Mouse (Mus musculus): ENCODE results near the gene Notch1. TPM values are rescaled to one million over a fixed set of nuclear protein-coding genes. Genes with fewer than 3 reads are reported as not detected.

Notch1 gene
- 10 to 100 TPM; 43.9 to 46.7 TPM for total RNA-seq (2021)
- long read RNA-seq, partial matches to known transcripts, result 1 of 6 reads
- long read RNA-seq, other reads (novel, unspliced or antisense), result 5 of 6 reads

GRCm38 (mm10) chr2:26516275-26516674 lies at the start of gene Notch1:
TSS of gene Notch1 (minus strand) at chr2:26516663.
- no peak for DNase-seq (ENCODE audit: low spot score in 2 of 2)

- peak; percentile 51 to 64 for DNase-seq (ENCODE audit: low spot score in 2 of 2)
Measured at GRCm38 (mm10) chr2:26566221-26566620, 49.8 kb upstream of the Notch1 start.

- DNase-seq (ENCODE audit: low spot score in 2 of 2), result peak; percentile 41 to 56
Measured at GRCm38 (mm10) chr2:26561351-26562016, 45.0 kb upstream of the Notch1 start.

- DNase-seq (ENCODE audit: low spot score in 2 of 2), result no peak
Measured at GRCm38 (mm10) chr2:26560506-26560905, 44.0 kb upstream of the Notch1 start.

- no peak for DNase-seq (ENCODE audit: low spot score in 2 of 2)
Measured at GRCm38 (mm10) chr2:26556535-26556993, 40.1 kb upstream of the Notch1 start.

- DNase-seq (ENCODE audit: low spot score in 2 of 2), result peak; percentile 60
Measured at GRCm38 (mm10) chr2:26555076-26555475, 38.6 kb upstream of the Notch1 start.

- DNase-seq (ENCODE audit: low spot score in 2 of 2), result no peak
Measured at GRCm38 (mm10) chr2:26553904-26554303, 37.4 kb upstream of the Notch1 start.

- DNase-seq (ENCODE audit: low spot score in 2 of 2), result no peak
Measured at GRCm38 (mm10) chr2:26552066-26552465, 35.6 kb upstream of the Notch1 start.

- no peak for DNase-seq (ENCODE audit: low spot score in 2 of 2)
Measured at GRCm38 (mm10) chr2:26551446-26551845, 35.0 kb upstream of the Notch1 start.

- no peak for DNase-seq (ENCODE audit: low spot score in 2 of 2)
Measured at GRCm38 (mm10) chr2:26550777-26551176, 34.3 kb upstream of the Notch1 start.

- no peak for DNase-seq (ENCODE audit: low spot score in 2 of 2)
Measured at GRCm38 (mm10) chr2:26550205-26550604, 33.7 kb upstream of the Notch1 start.

- DNase-seq (ENCODE audit: low spot score in 2 of 2), result no peak
Measured at GRCm38 (mm10) chr2:26549801-26550200, 33.3 kb upstream of the Notch1 start.

- no peak for DNase-seq (ENCODE audit: low spot score in 2 of 2)
Measured at GRCm38 (mm10) chr2:26547481-26547880, 31.0 kb upstream of the Notch1 start.

GRCm38 (mm10) chr2:26544265-26544664 lies 27.8 kb upstream of the Notch1 start:
- DNase-seq (ENCODE audit: low spot score in 2 of 2), result no peak

- DNase-seq (ENCODE audit: low spot score in 2 of 2), result no peak
Measured at GRCm38 (mm10) chr2:26543768-26544167, 27.3 kb upstream of the Notch1 start.

GRCm38 (mm10) chr2:26543155-26543554 lies 26.7 kb upstream of the Notch1 start:
- DNase-seq (ENCODE audit: low spot score in 2 of 2), result no peak

GRCm38 (mm10) chr2:26541258-26541910 lies 24.9 kb upstream of the Notch1 start:
- DNase-seq (ENCODE audit: low spot score in 2 of 2), result peak; percentile 39 to 52

- DNase-seq (ENCODE audit: low spot score in 2 of 2), result no peak
Measured at GRCm38 (mm10) chr2:26540721-26541120, 24.3 kb upstream of the Notch1 start.

GRCm38 (mm10) chr2:26539516-26539915 lies 23.1 kb upstream of the Notch1 start:
- no peak for DNase-seq (ENCODE audit: low spot score in 2 of 2)

GRCm38 (mm10) chr2:26535517-26536045 lies 19.1 kb upstream of the Notch1 start:
- peak; percentile 48 to 58 for DNase-seq (ENCODE audit: low spot score in 2 of 2)

- peak; percentile 45 to 46 for DNase-seq (ENCODE audit: low spot score in 2 of 2)
Measured at GRCm38 (mm10) chr2:26534616-26535015, 18.2 kb upstream of the Notch1 start.

- DNase-seq (ENCODE audit: low spot score in 2 of 2), result no peak
Measured at GRCm38 (mm10) chr2:26534161-26534560, 17.7 kb upstream of the Notch1 start.
